Mouse (Mus musculus): ENCODE data around the gene Cdh8.
A peak's percentile ranks its signal among the peaks of the same experiment; 100 is the strongest.
"Not testable (repeated sequence)": the region's sequence is repeated elsewhere in the genome, so short reads cannot be mapped to it uniquely, and the experiment has no call there.

Cdh8 gene

GRCm38 (mm10) chr8:99285103-99285502 is 131.2 kb downstream of the Cdh8 start:
- no peak for DNase-seq (ENCODE audit: low read depth, low spot score)

GRCm38 (mm10) chr8:99280375-99280774 is 135.9 kb downstream of the Cdh8 start:
- peak; percentile 48 for DNase-seq (ENCODE audit: low read depth, low spot score)

- no peak for DNase-seq (ENCODE audit: low read depth, low spot score)
These were observed 149.1 kb downstream of the Cdh8 start for GRCm38 (mm10) chr8:99267133-99267532.

- no peak for DNase-seq (ENCODE audit: low read depth, low spot score)
These were observed 181.9 kb downstream of the Cdh8 start for GRCm38 (mm10) chr8:99234372-99234771.

GRCm38 (mm10) chr8:99223697-99224096 is 192.6 kb downstream of the Cdh8 start:
- no peak for DNase-seq (ENCODE audit: low read depth, low spot score)

GRCm38 (mm10) chr8:99205194-99205593 is 211.1 kb downstream of the Cdh8 start:
- DNase-seq (ENCODE audit: low read depth, low spot score): no peak

GRCm38 (mm10) chr8:99190643-99191042 is 225.6 kb downstream of the Cdh8 start:
- DNase-seq (ENCODE audit: low read depth, low spot score): no peak

- no peak for DNase-seq (ENCODE audit: low read depth, low spot score)
These were observed 229.4 kb downstream of the Cdh8 start for GRCm38 (mm10) chr8:99186879-99187278.

GRCm38 (mm10) chr8:99184186-99184585 is 232.1 kb downstream of the Cdh8 start:
- DNase-seq (ENCODE audit: low read depth, low spot score): no peak

GRCm38 (mm10) chr8:99166966-99167365 is 249.3 kb downstream of the Cdh8 start:
- no peak for DNase-seq (ENCODE audit: low read depth, low spot score)

GRCm38 (mm10) chr8:99161633-99162032 is 254.6 kb downstream of the Cdh8 start:
- DNase-seq (ENCODE audit: low read depth, low spot score): no peak

- no peak for DNase-seq (ENCODE audit: low read depth, low spot score)
These were observed 270.8 kb downstream of the Cdh8 start for GRCm38 (mm10) chr8:99145436-99145835.

- not testable (repeated sequence) for DNase-seq (ENCODE audit: low read depth, low spot score)
These were observed 271.5 kb downstream of the Cdh8 start for GRCm38 (mm10) chr8:99144761-99145160.

- no peak for DNase-seq (ENCODE audit: low read depth, low spot score)
These were observed 317.8 kb downstream of the Cdh8 start for GRCm38 (mm10) chr8:99098453-99098852.

GRCm38 (mm10) chr8:99051344-99051743 is 364.9 kb downstream of the Cdh8 start:
- DNase-seq (ENCODE audit: low read depth, low spot score): peak; percentile 3

GRCm38 (mm10) chr8:99048664-99049363 is 367.5 kb downstream of the Cdh8 start:
- DNase-seq (ENCODE audit: low read depth, low spot score): no peak

GRCm38 (mm10) chr8:99040423-99040822 is 375.8 kb downstream of the Cdh8 start:
- DNase-seq (ENCODE audit: low read depth, low spot score): no peak

- DNase-seq (ENCODE audit: low read depth, low spot score): no peak
These were observed 385.2 kb downstream of the Cdh8 start for GRCm38 (mm10) chr8:99031060-99031459.
